In the genomic region with DNA sequence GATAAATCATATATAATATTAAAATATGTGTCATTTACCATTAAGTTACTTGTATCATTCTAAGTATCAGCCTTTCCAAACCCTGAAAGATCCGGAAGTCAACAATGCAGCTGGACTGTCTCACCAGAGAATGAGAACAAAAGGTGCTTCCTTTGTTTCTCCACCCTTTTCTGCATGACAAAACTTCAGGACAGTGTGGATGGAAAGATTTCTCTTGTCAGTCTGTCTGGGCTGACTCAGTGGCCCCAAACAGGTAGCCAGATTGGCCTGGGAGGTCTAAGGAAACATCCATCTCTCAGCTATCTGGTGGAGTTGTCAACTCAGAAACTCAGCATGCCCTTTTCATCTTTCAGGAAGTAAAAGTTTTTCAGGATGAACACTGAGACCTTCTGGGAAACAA, we compare ENCODE assay signal across 19 mouse cellular contexts.
"Had no signal": no experiment of that assay in that cellular context is flagged by ENCODE, and none has a peak within 500 bp of the region (broad histone marks: within the 10 kb centered on the region; RNA-seq: fewer than 3 reads in every experiment).

No protein-coding gene starts in this region.

- ATAC-seq: midbrain, embryonic 16.5 days had no signal

- H3K9me3 ChIP-seq: midbrain, embryonic 10.5 days; midbrain, embryonic 12.5 days; neural tube, embryonic 13.5 days; neural tube, embryonic 15.5 days had no signal

- H3K36me3 ChIP-seq: midbrain, embryonic 10.5 days; midbrain, embryonic 12.5 days; neural tube, embryonic 13.5 days; neural tube, embryonic 15.5 days had no signal

- H3K27ac ChIP-seq: midbrain, embryonic 10.5 days; midbrain, embryonic 12.5 days; neural tube, embryonic 13.5 days; neural tube, embryonic 15.5 days had no signal

- H3K27me3 ChIP-seq: midbrain, embryonic 12.5 days; neural tube, embryonic 13.5 days; neural tube, embryonic 15.5 days had no signal

- H3K4me3 ChIP-seq: midbrain, embryonic 10.5 days; midbrain, embryonic 12.5 days; myocyte; neural tube, embryonic 13.5 days; neural tube, embryonic 15.5 days had no signal

- DNase-seq: lung, adult 18-20 months; lung, embryonic 14.5 days; lung, postnatal 10 days; lung, postnatal 4 days; midbrain, embryonic 14.5 days; retina, postnatal 1 day; right cerebral cortex, adult 18-20 months; right cerebral cortex, postnatal 25 days; right cerebral cortex, postnatal 4 days; spleen, adult 18-20 months; thymus, adult 18-20 months; thymus, postnatal 14 days; thymus, postnatal 36 days had no signal

- H3K4me1 ChIP-seq: midbrain, embryonic 10.5 days; midbrain, embryonic 12.5 days; neural tube, embryonic 13.5 days; neural tube, embryonic 15.5 days had no signal

- H3K9ac ChIP-seq: lung, embryonic 14.5 days; midbrain, embryonic 12.5 days; neural tube, embryonic 13.5 days; neural tube, embryonic 15.5 days had no signal
